Mouse (Mus musculus) hindlimb bud, embryonic 11.5 days (tissue): ENCODE measurements around the gene Lats2.

Source experiments
- DNase-seq: peaks from one replicate; pipeline ENCODE4 v3.0.0-alpha.2; 2012; ENCODE audit warnings: low read depth, low spot score; ENCODE audit errors: extremely low spot score

The Lats2 gene

DNA sequence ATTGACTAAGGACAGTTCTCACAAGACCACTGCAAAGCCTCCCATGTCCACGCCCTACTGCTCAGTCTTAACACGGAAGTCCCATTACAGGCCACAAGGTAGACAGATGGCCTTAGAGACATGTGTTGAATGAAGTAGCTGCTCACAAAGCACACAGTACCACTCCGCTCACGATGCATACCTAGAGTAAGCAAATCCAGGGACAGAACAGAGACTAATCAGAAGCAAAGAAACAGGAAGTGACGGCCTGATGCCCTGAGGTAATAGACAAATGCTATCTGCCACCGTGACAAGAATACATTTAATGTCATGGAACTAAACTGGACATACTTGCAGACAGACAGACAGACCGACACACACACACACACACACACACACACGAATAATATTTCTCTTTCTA, 17.5 kb downstream of the Lats2 start:
- no peak for DNase-seq

DNA sequence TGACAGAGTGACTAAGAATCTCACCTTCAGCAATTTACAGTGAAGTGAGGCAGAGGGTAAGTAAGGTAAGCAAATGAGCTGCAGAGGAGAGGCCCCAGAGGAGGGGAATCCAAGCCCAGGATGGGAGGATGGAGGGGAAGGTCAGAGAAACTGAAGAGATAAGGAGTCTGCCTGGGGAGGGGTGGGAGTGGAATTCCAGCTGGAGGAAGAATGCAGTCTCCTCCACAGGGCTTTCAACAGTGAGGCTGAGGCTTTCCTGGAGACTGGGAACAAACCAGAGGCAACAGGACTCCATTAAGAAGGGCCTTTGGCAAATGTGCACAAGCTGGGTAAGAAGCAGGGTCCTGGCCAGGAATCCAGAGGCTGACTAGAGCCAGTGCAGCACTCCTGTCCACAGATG, 21.1 kb downstream of the Lats2 start:
- no peak for DNase-seq

DNA sequence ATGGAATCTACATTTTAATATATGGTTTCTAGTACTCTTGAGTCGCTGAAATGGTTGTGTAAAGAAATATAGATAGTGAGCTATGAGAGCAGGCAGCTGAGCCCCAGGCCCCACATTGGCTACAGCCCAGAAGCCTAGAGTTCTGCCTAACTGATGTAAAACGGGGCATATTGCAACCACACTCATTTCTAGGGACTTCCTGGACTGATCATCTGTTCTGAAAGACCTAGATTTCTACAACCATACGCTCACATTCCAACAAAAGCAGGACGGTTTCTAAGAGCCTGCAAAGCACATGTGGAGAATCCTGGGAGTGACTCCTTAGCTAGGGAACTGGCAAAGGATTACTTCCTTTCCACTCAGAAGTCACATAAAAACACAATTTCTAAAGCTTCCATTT, 22.0 kb downstream of the Lats2 start:
- no peak for DNase-seq

DNA sequence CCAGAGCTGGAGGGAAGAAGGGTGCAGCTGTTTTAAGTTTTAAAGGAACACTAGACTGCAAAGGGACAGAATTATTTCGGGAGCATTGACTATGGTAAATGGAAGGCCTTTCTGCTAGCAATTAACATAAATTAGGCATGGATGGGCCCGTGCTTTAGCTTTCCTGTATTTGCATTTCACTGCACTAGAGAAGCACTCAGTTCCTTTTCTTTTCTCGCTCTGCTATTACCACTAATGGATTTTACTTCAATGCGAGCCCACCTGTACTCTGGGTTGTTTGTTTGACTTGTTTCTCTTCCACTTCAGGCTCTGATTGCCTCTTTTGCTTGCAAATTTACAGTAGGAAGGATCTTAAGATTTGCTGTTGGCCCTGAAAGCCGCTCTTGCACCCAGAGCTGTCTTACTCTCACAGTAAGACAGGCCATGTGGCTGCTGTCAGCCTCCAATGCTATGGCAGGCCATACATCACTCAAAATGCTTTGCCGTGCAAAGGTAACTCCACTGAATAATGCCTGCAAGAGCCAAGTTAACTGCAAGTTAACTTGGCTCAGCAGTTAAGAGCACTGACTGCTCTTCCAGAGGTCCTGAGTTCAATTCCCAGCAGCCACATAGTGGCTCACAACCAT, 25.4 kb downstream of the Lats2 start:
- DNase-seq, result no peak

DNA sequence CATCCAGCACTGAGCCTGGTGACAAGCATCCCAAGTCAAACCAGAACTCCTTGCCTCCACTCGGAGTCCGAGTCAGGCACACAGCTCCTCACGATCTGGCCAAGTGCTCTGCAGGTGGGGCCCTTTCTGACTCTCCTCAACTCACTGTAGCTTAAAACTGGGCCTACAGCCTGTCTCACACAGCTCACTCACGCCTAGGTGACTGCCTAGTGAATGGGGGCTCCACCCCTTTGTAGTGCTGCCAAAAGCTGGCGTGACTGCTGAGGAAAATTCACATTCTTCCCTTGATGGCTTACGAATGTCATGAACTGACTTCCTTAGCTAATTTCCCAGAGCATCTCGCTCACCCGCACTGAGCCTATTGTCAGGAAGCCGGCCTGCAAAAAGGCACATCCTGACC, 27.7 kb downstream of the Lats2 start:
- DNase-seq, result no peak

DNA sequence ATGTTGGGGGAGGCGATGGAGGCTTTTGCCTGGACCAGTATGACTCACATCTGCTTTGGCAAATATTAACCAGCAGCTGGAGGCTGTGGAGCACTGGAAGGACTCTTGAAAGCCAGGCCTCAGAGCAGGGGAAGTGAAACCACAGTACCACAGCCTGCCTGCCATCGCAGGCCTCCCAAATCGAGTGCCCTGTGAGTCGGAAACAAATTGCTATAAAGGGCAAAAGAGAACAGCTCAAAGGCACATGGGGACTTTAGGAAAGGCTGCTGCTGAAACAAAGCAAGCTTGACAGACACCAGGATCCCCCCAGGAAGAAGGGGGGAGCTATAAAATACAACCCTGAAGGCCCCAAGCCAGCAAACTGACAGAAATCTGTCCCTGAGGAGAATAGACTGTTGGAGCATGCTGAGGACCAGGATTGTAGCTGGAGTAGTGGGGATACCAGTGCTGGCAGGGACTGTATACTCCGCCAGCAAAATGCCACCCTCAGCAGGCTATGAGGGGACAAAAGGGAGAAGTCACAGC, 28.2 kb downstream of the Lats2 start:
- no peak for DNase-seq

DNA sequence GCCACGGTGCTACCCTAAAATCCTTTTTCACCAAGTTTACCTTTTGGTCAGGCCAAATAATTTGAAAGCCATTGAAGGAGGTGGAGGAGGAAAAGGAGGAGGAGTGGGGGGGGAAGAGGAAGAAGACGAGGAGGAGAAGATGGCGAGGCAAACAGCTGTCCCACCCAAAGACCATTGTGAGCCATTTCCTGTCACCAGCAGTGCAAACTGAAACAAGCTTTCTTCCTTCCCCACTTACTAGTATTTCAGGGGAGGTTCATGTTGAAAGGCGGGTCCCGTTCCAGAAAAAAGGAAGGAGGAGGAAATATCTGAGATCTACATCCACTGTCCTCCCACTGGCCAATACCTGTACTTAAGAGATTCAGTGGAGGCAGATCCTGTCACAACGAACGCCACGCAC, 28.8 kb downstream of the Lats2 start:
- no peak for DNase-seq

DNA sequence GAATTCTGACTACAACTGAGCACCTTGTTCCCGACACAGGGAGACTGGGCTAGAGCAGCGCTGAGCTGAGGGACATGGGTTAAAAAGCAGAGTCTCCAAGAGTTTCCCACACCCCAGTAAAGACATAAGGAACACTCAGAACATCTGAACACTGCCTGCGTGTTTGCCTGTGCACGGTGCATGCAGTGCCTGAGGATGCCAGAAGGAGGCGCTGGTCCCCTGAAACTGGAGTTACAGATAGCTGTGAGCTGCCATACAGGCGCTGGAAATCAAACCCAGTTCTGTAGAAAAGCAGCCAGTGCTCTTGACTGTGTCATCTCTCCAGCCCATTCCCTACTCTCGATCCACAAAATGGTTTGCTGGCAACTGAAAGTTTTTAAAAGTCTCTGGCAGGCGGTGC, 32.0 kb downstream of the Lats2 start:
- no peak for DNase-seq

DNA sequence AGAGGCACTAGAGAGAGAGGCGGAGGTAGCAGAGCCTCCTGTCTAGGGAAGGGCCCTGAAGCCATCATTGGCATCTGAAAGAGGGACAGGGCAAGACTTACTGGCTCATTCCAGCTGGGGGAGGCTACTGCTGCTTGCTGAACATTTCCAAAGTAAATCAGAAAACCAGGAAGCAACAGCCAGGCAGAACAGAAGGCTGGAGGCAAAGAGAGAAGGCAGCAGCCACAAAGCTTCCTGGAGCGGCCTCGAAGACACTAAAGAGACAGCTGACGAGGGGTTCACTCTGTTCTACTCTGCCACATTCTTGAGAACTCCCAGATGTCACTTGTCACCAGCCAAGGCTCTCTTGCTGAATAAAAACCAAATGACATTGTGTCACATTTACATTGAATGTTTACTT, 33.7 kb downstream of the Lats2 start:
- no peak for DNase-seq

DNA sequence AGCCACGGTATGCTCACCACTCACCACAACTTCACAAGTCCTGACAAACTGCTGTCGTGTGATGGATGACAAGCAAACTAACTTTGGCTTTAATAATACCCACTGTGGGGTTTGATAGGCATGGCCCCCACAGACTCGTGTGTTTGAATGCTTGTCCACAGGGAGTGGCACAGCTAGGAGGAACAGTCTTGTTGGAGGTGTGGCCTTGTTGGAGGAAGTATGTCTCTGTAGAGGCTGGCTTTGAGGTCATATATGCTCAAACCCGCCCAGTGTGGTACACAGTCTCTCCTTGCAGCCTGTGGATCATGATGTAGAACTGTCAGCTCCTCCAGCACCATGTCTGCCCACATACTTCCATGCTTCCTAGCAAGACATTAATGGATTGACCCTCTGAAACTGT, 39.9 kb downstream of the Lats2 start:
- DNase-seq, result no peak

DNA sequence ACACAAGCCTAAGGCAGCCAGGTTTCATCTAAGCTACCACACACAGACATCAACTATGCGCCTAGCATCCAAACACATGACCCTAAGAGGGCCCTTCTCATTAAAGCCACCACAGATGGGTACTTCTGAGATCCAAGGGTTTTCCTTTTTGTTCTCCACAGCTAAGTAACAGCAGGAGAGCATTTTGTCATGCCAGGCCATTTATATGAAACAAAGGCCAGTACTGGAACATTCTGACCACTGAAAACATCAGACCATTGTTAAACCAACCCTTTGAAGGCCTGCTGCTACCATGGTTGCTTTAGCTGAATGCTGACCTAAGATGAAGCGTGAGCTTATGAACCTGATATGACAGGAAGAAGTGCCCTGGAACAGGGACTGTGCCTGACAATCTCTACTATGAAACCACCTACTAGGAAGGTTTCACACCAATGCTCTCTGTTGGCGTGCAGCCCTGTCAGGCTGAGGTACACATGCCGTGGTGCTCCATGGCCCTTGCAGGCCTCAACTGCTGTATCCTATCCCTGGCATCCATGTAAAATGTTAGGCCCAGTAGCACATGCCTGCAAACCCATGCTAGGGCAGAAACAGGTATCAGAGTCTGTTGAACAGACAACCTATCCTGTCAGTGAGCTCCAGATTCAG, 41.5 kb downstream of the Lats2 start:
- no peak for DNase-seq

DNA sequence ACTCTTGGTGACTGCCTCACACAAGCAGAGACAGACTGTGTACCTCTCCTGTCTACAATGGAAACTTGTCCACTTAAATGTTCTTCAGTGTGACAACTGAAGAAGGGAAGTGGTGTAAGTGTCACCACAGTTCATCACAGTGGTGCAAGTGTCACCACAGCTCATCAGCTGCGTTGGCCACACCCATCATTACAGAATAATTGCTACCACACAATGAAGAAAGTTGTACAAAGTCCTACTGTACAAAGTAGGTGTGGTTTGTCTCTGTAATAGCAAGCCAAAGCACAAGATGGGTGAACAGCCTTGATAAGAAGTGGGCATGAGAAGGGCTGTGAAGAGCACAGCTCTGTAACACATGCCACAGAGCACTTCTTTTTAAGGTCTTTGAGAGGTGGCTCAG, 45.3 kb downstream of the Lats2 start:
- no peak for DNase-seq

DNA sequence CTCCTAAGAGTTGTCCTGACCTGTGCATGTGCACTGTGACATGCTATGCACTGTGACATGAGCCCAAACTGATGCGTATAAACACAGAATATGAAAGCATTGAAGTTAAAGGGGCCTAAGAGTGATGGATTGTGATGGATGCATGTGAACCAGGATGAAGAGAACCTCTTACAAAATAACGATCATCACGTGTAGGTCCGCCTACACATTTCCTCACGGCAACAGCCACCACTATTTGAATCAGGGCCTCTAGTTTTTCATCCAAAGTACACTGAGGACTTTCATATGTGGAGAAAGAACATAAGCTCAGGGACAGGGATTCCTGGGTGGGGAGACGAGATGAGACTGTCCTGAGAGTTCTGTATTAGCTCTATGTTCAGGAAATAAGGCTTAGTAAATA, 47.1 kb downstream of the Lats2 start:
- DNase-seq, result no peak

DNA sequence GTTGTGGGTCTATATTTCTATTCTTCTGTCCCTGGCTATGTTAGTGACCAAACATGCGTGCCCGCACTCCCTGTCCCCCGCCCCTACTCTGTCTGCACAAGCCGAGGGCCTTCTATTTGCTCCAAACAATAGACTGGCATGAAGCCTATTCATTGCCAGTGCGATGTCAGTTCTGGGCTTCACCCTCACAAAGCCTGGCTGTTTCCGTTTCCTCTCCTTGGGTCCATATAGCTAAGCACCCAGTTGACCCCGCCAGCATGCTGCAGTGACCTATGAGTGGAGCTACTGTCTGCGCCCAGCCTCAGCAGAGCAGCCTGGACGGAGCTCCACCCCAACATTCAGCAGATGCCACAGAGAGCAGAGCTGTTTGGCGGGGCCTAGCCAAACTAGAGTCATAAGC, 49.0 kb downstream of the Lats2 start:
- DNase-seq, result no peak

DNA sequence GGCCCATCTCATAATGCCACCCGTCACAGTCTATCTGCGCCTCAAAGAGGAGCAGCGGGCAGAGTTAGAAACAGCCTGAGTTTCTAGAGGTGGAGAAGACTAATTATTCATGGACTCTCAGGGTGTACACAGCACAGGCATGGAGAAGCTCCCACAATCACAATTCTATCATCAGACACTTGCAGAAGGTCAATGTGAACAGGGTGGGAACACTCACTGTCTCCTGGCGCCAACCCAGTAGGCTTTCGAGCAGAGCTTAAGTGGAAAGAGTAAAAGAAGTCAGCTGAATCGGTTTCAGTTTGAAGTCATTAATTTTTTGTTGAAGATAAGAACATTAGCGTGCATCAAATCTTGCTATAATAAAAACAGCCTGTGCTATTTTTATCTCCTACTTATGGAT, 49.6 kb downstream of the Lats2 start:
- no peak for DNase-seq

DNA sequence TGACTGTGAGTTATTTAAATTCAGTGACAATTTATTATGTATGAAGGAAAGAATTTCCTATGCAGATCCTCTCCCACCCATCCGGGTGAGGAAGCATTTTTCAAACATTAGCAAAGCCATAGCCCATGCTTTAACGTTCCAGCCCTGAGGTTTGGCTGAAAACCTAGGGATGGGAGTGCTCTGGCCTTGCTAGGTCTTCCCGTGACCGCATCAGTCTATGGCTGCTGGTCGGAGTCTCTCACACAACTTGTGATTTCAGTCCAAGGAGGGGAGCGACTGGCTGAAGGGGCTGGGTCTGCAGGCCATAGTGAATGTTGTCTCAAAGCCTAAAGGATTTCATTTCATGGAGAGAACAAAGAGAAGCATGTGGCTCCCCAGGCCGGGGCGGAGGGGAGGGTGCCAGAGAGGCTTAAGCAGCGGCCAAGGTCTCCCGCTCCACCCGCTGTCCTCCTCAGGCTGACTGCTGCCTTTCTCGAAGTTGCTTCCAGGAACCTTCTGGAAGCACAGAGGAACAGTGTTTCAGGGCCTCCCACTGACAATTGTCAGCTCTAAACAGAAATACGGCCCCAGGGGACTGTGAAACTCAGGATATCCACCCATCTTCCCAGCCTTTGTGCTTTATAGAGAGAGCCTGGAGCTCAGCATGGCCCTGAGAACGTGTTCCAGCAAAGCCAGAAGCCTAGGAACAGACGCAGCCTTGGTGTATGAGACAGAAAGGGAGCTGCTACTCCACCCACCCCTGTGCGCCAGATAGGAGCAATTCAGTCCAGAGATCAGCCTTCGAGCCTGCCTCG, 50.9 kb downstream of the Lats2 start:
- no peak for DNase-seq

DNA sequence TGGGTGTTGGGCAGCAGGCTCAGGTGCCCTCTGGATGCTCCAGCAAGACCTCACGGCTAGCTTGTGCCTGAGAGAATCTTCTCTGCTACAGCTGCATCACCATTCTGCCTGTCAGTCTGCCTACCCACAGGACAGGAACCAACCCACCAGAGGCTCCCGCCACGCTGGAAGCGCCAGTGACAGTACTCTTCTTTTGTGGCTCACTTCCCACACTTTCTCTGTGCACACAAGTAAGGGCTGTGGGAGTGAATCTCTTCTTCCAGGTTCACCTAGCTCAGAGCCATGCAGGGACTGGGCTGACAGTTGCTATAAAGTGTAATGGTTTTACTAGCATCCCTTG, 51.5 kb downstream of the Lats2 start:
- no peak for DNase-seq

DNA sequence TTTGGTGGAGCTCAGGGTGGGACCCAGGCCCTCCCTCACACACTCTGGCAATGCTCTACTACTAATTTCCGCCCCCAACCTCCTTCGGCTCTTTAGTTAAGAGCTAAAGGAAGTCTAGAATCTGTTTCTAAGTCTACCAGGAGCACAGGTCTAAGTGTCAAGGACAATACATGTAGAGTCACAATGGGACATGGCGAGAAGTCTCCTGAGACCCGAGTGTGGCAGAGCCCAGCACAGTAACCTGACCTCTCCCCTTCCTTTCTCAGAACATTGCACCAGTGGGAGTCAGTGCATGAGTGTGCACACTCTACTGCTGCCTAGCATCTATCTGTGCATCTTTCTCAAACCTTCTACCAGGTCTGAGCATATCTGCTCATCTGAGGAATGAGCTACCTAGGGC, 52.4 kb downstream of the Lats2 start:
- no peak for DNase-seq

DNA sequence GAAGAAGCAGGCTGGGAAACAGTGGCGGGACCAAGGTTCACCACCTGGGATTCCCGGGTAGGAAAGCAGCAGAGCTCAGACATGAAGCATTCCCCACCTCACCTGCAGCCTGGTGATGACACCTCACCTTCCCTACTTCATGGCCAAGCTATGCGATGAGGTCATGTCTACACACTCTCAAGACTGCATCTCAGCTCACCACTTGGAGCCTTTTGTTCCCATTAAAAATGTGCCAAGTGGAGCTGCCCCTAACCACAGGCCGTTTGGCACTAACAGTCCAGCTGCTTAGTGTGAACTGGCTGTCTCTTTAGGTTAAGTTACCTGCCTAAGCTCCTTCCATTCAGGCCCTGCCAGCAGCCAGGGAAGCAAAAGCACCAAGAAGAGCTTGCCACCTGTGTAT, 53.1 kb downstream of the Lats2 start:
- DNase-seq, result no peak

DNA sequence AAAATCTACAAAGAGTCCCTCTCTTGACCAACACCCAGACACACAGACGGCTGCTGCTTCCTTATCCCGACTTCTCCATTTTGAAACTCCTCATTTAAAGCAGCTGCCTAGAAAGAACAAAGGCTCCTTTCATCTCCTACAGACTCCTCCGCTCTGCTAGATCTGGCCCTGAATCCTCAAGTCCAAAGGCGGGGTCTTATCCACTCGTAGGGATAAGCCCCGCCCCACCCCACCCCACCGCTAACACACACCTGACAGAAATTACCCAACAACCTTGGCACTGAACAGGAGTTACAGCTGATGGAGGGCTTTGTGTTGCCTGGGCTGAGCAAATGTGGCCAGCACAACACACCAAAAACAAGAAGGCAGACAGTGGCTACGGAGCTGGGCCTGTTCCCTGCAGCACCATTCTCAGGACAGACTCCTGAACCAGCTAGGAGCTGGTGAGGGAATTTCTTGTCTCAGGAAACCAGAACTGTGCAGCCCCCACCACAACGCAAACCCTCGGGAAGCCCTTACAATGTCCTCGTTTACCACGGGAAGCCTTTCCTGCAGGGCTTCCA, 56.2 kb downstream of the Lats2 start:
- DNase-seq, result no peak

DNA sequence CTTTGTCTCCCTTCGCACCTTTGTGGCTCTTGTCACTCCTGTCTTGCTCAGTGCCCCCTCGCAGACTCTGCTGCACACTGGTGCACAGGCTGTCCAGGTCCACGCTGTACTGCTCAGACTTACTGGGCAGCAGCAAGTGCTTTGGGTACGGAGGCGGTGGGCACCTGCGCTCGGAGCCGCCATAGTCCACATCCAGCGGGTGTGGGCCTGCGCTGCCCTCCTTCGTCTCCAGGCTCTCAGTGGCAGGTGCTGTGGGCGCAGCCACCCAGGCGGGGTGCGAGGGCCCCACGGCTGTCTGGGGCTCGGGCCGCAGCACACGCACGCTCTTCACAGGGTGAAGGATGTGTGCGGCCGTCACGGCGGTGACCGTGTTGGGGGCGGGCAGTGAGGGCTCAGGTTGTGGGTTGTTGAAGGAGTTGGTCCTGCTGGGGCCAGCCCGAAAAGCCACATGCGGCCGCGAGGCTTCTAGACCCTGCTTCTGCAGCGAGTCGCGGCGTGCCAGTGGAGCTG, 58.7 kb downstream of the Lats2 start:
- no peak for DNase-seq

DNA sequence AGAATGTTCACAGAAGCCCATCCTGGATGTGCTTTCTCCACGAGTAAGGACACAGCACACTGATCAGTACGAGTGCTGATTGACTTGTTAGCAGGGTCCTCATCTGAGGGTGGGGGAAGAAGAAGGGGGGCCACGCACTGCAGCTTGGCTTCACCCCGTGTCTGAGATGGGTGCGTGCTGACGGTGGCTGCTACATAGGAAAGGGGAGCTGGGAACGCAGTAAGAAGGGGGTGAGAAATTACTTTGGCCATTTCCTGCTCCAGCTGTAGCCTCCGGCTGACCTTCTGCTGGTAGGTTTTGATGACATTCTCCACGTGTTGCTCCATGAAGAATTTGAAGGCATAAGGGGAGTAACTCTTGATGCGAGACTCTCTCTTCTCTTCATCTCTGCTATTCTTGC, 59.2 kb downstream of the Lats2 start:
- no peak for DNase-seq
